Mouse (Mus musculus) embryonic facial prominence, embryonic 14.5 days (tissue): ENCODE data around the gene Bst2. TPM values are rescaled to one million over a fixed set of nuclear protein-coding genes. Genes with fewer than 3 reads are reported as not detected.

Experiments
- ATAC-seq: fragments of 200-750 bp; cut with Nextera tagmentation; 2 replicates; pipeline ENCODE4 v1.8.0; 2017; ENCODE audit warnings: low read depth, moderate number of reproducible peaks, moderate TSS enrichment
- DNase-seq: peaks from one replicate; pipeline ENCODE4 v3.0.0-alpha.2; 2015; ENCODE audit warnings: low spot score
- H3K27ac ChIP-seq: fragments of 300-500 bp; sonication (generic); replicated peaks from 2 replicates; pipeline ENCODE4 v1.5.1; 2014; ENCODE audit warnings: low read depth, mild to moderate bottlenecking, low read length, moderate library complexity
- H3K27me3 ChIP-seq: fragments of 300-500 bp; sonication (generic); replicated peaks from 2 replicates; pipeline ENCODE4 v1.6.1; 2014; ENCODE audit warnings: low read length; ENCODE audit not compliant: control insufficient read depth, insufficient read depth
- H3K36me3 ChIP-seq: fragments of 300-500 bp; sonication (generic); 2 replicates; pipeline ENCODE4 v1.6.1; 2014; ENCODE audit warnings: low read length, mixed read lengths; ENCODE audit not compliant: control insufficient read depth, insufficient read depth
- H3K4me1 ChIP-seq: fragments of 300-500 bp; sonication (generic); 2 replicates; pipeline ENCODE4 v1.6.1; 2014; ENCODE audit warnings: antibody characterized with exemption, low read length; ENCODE audit not compliant: control insufficient read depth, insufficient read depth
- H3K4me2 ChIP-seq: fragments of 300-500 bp; sonication (generic); 2 replicates; pipeline ENCODE4 v1.6.1; 2014; ENCODE audit warnings: low read depth, mild to moderate bottlenecking, low read length, moderate library complexity, mixed read lengths
- H3K4me3 ChIP-seq: fragments of 300-500 bp; sonication (generic); 2 replicates; pipeline ENCODE4 v1.5.1; 2014; ENCODE audit warnings: low read depth, mild to moderate bottlenecking, low read length
- H3K9ac ChIP-seq: fragments of 300-500 bp; sonication (generic); 2 replicates; pipeline ENCODE4 v1.6.1; 2014; ENCODE audit warnings: low read depth, mild to moderate bottlenecking, low read length, moderate library complexity, mixed read lengths
- H3K9me3 ChIP-seq: fragments of 300-500 bp; sonication (generic); 2 replicates; pipeline ENCODE4 v1.6.1; 2016; ENCODE audit warnings: low read length; ENCODE audit not compliant: control insufficient read depth
- WGBS: fragments of 180-500 bp; shearing (Covaris S2); extraction: QIAGEN DNeasy Blood & Tissue Kit; methylation state at CpG from one replicate; pipeline ENCODE4 v1.1.7; 2014; 5-methylcytosine and 5-hydroxymethylcytosine counted together
- polyA plus RNA-seq: library from polyadenylated mRNA; unstranded; fragments of >200 nt; fragmentation: Nextera tagmentation; extraction: Ambion mirVana; gene quantifications from 2 replicates; pipeline ENCODE4 v1.2.1, GENCODE M21; 2014

The Bst2 gene
- polyA plus RNA-seq, 1 experiment from 2014 or later: 16.2 TPM

- no peak within 1 kb of the TSS for H3K27ac ChIP-seq
- H3K4me1 ChIP-seq: peaks cover 14% of the 10 kb centered on the region; the same call in 1 of the 2 replicates
- 72% methylated on average over 3 of the region's 3 CpGs for WGBS
- H3K4me3 ChIP-seq: no peak within 1 kb of the TSS
- no peak for DNase-seq
- H3K27me3 ChIP-seq: peaks cover 22% of the 10 kb centered on the region
- peak within 1 kb of the TSS; percentile 34; the same call in 1 of the 2 replicates for H3K9ac ChIP-seq
- no peak within 1 kb of the TSS for H3K4me2 ChIP-seq
- no peak for ATAC-seq
- H3K36me3 ChIP-seq: no peaks in the 10 kb centered on the region
- H3K9me3 ChIP-seq: no peaks in the 10 kb centered on the region
Measured at GRCm38 (mm10) chr8:71566501-71566900, 29.2 kb upstream of the Bst2 start, which contains the start of gene Nxnl1. TSS of gene Nxnl1 (minus strand) at chr8:71566601.

DNA sequence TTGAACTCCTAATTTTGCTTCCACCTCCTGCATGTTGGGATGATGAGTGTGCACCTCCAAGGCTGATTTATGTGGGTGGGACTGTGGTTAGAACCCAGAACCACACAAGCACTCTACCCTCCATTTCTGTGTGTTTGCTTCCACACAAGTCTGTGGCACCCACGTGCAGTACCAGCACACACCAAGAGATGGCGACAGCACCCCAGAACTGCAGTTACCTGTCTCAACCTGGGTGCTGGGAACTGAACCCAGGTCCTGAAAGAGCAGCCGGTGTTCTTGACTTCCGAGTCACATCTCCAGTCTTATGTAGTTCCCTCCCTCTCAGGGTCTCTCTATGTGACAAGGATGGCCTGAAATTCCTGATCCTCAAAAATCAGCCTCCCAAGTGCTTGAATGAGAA is 26.7 kb upstream of the Bst2 start:
- Histone ChIP-seq H3K36me3 (no peaks in the 10 kb centered on the region), H3K9ac (no peak overlapping the region), H3K27me3 (peaks cover 45% of the 10 kb centered on the region), H3K27ac (no peak overlapping the region), H3K4me3 (no peak overlapping the region), H3K4me2 (no peak overlapping the region), H3K4me1 (0 out of 2 replicates have a peak, but pooled peaks cover 4% of the 10 kb centered on the region), H3K9me3 (no peaks in the 10 kb centered on the region)
- 86% methylated on average over 4 of the region's 4 CpGs for WGBS
- DNase-seq (no peak), ATAC-seq (no peak)

DNA sequence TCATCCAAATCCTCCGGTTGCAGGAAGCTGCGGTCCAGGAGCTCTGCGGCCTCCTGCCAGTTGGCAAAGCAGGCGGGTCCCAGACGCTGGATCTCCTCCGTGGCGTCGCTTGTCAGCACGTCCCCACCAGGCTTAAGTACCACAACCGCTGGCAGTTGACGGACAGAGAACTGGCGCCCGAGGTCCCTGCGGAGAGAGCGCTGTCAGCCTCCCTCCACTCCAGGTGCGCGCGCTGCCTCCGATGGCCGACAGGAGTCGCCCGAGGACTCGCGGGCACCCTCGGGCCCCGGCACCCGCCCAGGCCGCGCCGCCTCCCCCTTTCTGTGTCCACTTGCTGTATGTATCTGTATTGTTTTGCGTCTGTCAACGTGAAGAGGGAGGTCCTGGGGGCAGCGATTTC is 25.5 kb upstream of the Bst2 start:
- peaks cover 58% of the 10 kb centered on the region for H3K27me3 ChIP-seq
- ATAC-seq: peak; percentile 50; the same call in 1 of the 2 replicates

GRCm38 (mm10) chr8:71561401-71561800 is 24.1 kb upstream of the Bst2 start:
- H3K27ac ChIP-seq: no peak overlapping the region
- WGBS: 3% methylated on average over 15 of the region's 15 CpGs
- H3K36me3 ChIP-seq: no peaks in the 10 kb centered on the region
- no peak overlapping the region for H3K4me2 ChIP-seq
- H3K9ac ChIP-seq: no peak overlapping the region
- DNase-seq (peak; percentile 72), ATAC-seq (peak; percentile 41; the same call in 1 of the 2 replicates)
- no peak overlapping the region for H3K4me3 ChIP-seq
- H3K9me3 ChIP-seq: no peaks in the 10 kb centered on the region
- H3K4me1 ChIP-seq: no peaks in the 10 kb centered on the region
- H3K27me3 ChIP-seq: peaks cover 71% of the 10 kb centered on the region

More for the DNA sequence above, 25.5 kb upstream of the Bst2 start:
- no peak for DNase-seq
- Histone ChIP-seq H3K9ac (peak overlapping the region; percentile 40; the same call in 1 of the 2 replicates), H3K4me1 (no peaks in the 10 kb centered on the region), H3K4me2 (peak overlapping the region; percentile 52), H3K27ac (no peak overlapping the region), H3K4me3 (peak overlapping the region; percentile 31), H3K9me3 (no peaks in the 10 kb centered on the region), H3K36me3 (no peaks in the 10 kb centered on the region)
- WGBS: 1% methylated on average over 30 of the region's 33 CpGs

DNA sequence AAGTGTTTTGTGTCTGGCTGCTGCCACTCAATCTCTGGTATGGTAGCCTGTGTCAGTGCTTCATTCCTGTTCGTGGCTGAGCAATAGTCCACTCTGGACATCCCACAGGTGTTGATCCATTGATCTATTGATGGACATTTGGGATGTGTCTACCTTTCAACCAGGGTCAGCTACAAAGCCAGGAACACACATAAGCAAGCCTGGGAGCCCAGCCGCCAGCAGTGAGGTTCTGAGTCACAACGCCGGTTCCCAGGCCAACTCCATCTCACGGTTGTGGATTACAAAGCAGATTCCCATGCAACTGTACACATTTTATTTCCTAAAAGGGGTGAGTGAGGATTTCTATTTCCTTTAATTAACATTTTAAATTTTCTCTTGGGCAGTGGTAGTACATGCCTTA is 23.5 kb upstream of the Bst2 start:
- Histone ChIP-seq H3K4me3 (no peak overlapping the region), H3K9ac (no peak overlapping the region), H3K9me3 (no peaks in the 10 kb centered on the region), H3K36me3 (no peaks in the 10 kb centered on the region), H3K27me3 (peaks cover 73% of the 10 kb centered on the region), H3K27ac (no peak overlapping the region), H3K4me2 (no peak overlapping the region), H3K4me1 (no peaks in the 10 kb centered on the region)
- WGBS: 75% methylated on average over 5 of the region's 5 CpGs
- ATAC-seq: no peak
- no peak for DNase-seq

DNA sequence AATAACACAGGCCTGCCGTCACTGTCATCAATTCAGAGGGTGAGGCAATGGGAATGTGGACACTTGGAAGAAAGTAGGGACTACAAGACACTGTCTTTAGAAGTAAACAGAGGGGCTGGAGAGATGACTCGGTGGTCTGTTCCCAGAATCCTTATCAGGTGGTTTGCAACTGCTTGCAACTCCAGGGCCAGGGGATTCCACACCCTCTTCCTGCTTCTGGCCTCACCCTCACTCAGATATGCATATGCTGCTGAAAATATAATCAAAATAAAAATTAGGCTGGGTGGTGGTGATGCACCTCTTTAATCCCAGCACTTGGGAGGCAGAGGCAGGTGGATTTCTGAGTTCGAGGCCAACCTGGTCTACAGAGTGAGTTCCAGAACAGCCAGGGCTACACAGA is 22.8 kb upstream of the Bst2 start:
- Histone ChIP-seq H3K27me3 (peaks cover 77% of the 10 kb centered on the region), H3K9me3 (no peaks in the 10 kb centered on the region), H3K4me2 (no peak overlapping the region), H3K27ac (no peak overlapping the region), H3K36me3 (no peaks in the 10 kb centered on the region), H3K9ac (no peak overlapping the region), H3K4me1 (no peaks in the 10 kb centered on the region), H3K4me3 (no peak overlapping the region)
- DNase-seq (no peak), ATAC-seq (no peak)
- 75% methylated on average over 3 of the region's 3 CpGs for WGBS

DNA sequence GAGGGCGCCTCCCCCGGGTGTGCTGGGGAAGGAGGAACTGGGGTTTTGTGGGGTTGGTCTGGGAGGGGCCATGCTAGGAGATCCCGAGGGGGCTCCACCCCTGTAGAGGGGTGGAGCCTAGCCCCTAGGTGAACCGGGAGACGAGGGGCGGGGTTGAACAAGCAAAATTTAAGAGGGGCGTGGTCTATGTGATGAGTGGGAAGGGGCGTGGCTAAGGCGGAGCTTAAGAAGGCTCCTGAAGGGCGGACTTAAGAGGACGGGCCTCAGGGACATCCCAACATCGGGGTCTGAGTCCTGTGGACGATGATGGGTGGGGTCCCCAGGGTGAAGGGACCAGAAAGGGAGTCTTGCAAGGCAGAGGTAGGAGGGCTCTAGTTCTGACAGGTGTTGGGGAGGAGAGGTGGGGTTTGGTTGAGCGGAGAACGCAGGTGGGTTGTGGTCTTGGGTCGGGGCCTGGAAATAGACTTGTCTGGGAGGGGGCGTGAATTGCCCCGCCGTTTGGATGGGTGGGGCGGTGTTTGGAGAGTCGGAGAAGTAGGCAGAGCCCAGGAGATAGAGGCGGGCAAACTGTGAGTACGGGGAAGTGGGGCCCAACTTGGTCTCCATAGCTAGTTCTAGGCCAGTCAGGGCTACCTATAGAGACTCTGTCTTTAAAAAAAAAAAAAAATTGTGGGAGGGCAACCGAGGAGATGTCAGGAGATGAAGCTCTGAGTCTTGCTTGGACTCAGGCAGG is 21.9 kb upstream of the Bst2 start:
- WGBS: 4% methylated on average over 24 of the region's 24 CpGs

DNA sequence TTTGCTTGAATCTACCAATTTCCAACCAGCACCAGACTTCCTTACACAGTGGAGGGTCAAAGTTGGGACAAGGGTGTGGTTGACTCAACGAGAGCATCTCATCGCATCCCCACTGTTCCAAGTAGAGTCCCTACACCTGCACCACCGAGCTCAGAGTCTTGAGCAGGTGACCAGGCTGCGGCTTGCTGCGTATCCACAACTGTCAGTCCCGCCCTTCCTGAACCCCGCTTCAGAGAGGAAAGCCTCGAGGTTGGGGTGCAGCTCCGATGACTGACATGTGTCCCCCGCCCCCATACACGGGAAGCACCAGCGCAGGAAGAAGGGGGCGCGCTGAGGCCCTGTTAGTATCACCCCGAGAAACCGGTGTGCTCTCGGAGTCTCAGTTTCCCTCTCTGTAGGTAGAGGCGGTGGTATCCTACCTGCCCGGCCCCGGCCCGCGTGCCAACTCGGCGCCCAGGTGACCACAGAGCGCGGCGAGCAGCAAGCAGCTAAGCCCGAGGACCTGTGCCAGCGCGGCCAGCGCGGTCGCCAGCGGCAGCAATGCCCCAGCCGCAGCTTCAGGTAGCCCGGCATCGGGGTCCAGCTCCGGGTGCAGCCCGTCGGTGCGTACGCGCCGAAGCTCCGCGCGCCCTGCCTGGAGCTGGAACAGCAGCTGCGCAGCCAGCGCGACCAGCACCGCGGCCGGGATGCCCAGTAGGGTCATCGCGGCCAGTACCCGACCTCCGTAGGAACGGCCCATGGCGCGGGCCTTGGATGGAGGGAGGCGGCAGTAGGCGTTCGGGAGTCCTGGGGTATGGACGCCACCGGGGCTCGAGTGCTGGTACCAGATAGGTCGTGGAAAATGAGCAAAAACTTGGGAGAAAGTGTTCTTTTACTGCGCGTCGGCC is 21.1 kb upstream of the Bst2 start, which contains the start of gene Tmem221:
Gene Tmem221, minus strand, starts transcription at position 801 of the 887 bp plus-strand sequence.
- Histone ChIP-seq H3K4me2 (peak within 1 kb of the TSS; percentile 61), H3K9ac (peak within 1 kb of the TSS; percentile 49), H3K27me3 (peaks cover 73% of the 10 kb centered on the region), H3K9me3 (no peaks in the 10 kb centered on the region), H3K4me1 (no peaks in the 10 kb centered on the region), H3K4me3 (peak within 1 kb of the TSS; percentile 42), H3K27ac (no peak within 1 kb of the TSS), H3K36me3 (no peaks in the 10 kb centered on the region)
- no peak for DNase-seq
- ATAC-seq: 0 out of 2 replicates have a peak, but pooled peaks have one; percentile 10
- WGBS: 4% methylated on average over 56 of the region's 70 CpGs

More for the DNA sequence above, 21.9 kb upstream of the Bst2 start:
- H3K4me1 ChIP-seq: no peaks in the 10 kb centered on the region
- peak overlapping the region; percentile 61 for H3K4me2 ChIP-seq
- ATAC-seq (peak; percentile 60), DNase-seq (peak; percentile 91)
- H3K27me3 ChIP-seq: peaks cover 77% of the 10 kb centered on the region
- H3K9me3 ChIP-seq: no peaks in the 10 kb centered on the region
- H3K27ac ChIP-seq: no peak overlapping the region
- peak overlapping the region; percentile 42 for H3K4me3 ChIP-seq
- H3K9ac ChIP-seq: peak overlapping the region; percentile 49
- no peaks in the 10 kb centered on the region for H3K36me3 ChIP-seq
